ENCODE assay signal across 34 mouse cellular contexts in the genomic region with DNA sequence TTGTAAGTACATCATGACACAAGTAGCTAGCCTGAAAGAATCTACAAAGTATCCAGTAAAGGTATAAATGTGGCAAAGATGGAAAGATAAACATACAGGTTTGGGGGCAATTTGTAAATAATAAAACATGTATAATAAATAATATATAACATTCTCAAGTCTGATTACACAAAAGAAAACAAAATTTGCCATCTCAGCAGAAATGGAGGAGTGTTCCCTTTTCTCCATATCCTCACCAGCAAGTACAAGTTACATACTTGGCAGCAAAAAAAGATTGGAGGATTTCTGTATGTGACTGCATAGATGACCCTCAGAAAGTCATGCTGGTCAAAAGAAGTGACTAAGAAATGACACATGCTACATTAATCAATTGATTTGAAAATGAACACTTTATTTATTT.
"Had no signal": no experiment of that assay in that cellular context is flagged by ENCODE, and none has a peak within 500 bp of the region (broad histone marks: within the 10 kb centered on the region; RNA-seq: fewer than 3 reads in every experiment).

No protein-coding gene starts in this region.

- DNase-seq: heart, postnatal 10 days; heart, postnatal 14 days; heart, postnatal 36 days; heart, postnatal 4 days; kidney, adult 11 months; kidney, adult 18-20 months; kidney, adult 2 months; kidney, adult 8-10 months; kidney, adult 9 months; kidney, postnatal 10 days; kidney, postnatal 14 days; kidney, postnatal 25 days; kidney, postnatal 36 days; kidney, postnatal 4 days; layer of hippocampus, adult 9-11 months; layer of hippocampus, postnatal 36 days had no signal

- H3K4me2 ChIP-seq: heart, embryonic 11.5 days; heart, embryonic 12.5 days; heart, embryonic 13.5 days; heart, embryonic 15.5 days; hindbrain, embryonic 12.5 days; hindbrain, embryonic 13.5 days; hindbrain, embryonic 14.5 days; hindbrain, embryonic 15.5 days; intestine, embryonic 15.5 days; kidney, embryonic 15.5 days had no signal

- H3K27me3 ChIP-seq: heart, embryonic 12.5 days; heart, embryonic 13.5 days; heart, embryonic 15.5 days; hindbrain, embryonic 12.5 days; hindbrain, embryonic 13.5 days; hindbrain, embryonic 15.5 days; intestine, embryonic 15.5 days; kidney, embryonic 15.5 days had no signal

- H3K9ac ChIP-seq: heart, embryonic 12.5 days; heart, embryonic 13.5 days; heart, embryonic 15.5 days; hindbrain, embryonic 12.5 days; hindbrain, embryonic 13.5 days; hindbrain, embryonic 14.5 days; hindbrain, embryonic 15.5 days; intestine, embryonic 15.5 days; kidney, embryonic 15.5 days had no signal

- H3K27ac ChIP-seq: heart, embryonic 13.5 days; heart, embryonic 15.5 days; hindbrain, embryonic 10.5 days; hindbrain, embryonic 12.5 days; hindbrain, embryonic 13.5 days; hindbrain, embryonic 14.5 days; hindbrain, embryonic 15.5 days; hindbrain, postnatal 0 days; intestine, embryonic 15.5 days; kidney, embryonic 15.5 days; kidney, postnatal 0 days; layer of hippocampus, adult 2 months; left cerebral cortex, adult 2 months had no signal

- ATAC-seq: hindbrain, postnatal 0 days; inflammation-experienced regulatory T-cells, adult 6 months; intestine, embryonic 15.5 days; intestine, embryonic 16.5 days; intestine, postnatal 0 days had no signal

- H3K4me3 ChIP-seq: heart, embryonic 12.5 days; heart, embryonic 13.5 days; heart, embryonic 15.5 days; hindbrain, embryonic 10.5 days; hindbrain, embryonic 12.5 days; hindbrain, embryonic 13.5 days; hindbrain, embryonic 15.5 days; intestine, embryonic 15.5 days; kidney, embryonic 15.5 days; layer of hippocampus, adult 2 months; left cerebral cortex, adult 2 months had no signal

- H3K36me3 ChIP-seq: heart, embryonic 12.5 days; heart, embryonic 13.5 days; heart, embryonic 15.5 days; hindbrain, embryonic 10.5 days; hindbrain, embryonic 12.5 days; hindbrain, embryonic 13.5 days; hindbrain, embryonic 15.5 days; intestine, embryonic 15.5 days; kidney, embryonic 15.5 days had no signal

- H3K9me3 ChIP-seq: heart, embryonic 12.5 days; heart, embryonic 13.5 days; heart, embryonic 15.5 days; hindbrain, embryonic 10.5 days; hindbrain, embryonic 12.5 days; hindbrain, embryonic 13.5 days; hindbrain, embryonic 15.5 days; intestine, embryonic 15.5 days; kidney, embryonic 15.5 days had no signal

- H3K4me1 ChIP-seq: heart, embryonic 12.5 days; heart, embryonic 13.5 days; heart, embryonic 15.5 days; hindbrain, embryonic 10.5 days; hindbrain, embryonic 12.5 days; hindbrain, embryonic 13.5 days; hindbrain, embryonic 15.5 days; intestine, embryonic 15.5 days; kidney, embryonic 15.5 days had no signal
